Mouse (Mus musculus): ENCODE data around the gene Snapc5.

- TF ChIP-seq CTCF (IDR thresholded peaks at IDR 0.05) (peak; percentile 51), POLR2A (IDR thresholded peaks at IDR 0.05; ENCODE audit: insufficient read depth, low read depth, low read length) (no peak)
Measured at GRCm38 (mm10) chr9:64178610-64178973, 482 bp upstream of the Snapc5 start.

Measured in heart, adult 2 months (tissue).